Mouse (Mus musculus): ENCODE data around the gene Spats2. TPM values are rescaled to one million over a fixed set of nuclear protein-coding genes. Genes with fewer than 3 reads are reported as not detected.

The Spats2 gene
- polyA plus RNA-seq, 1 experiment from 2014 or later: 70.9 TPM

GRCm38 (mm10) chr15:99088292-99088691, 37.4 kb upstream of the Spats2 start:
- no peaks in the 10 kb centered on the region for H3K36me3 ChIP-seq
- peak overlapping the region; percentile 29; the same call in 1 of the 2 replicates for H3K9ac ChIP-seq
- under 1% methylated on average over 27 of the region's 27 CpGs for WGBS
- H3K27ac ChIP-seq: no peak overlapping the region
- peaks cover 84% of the 10 kb centered on the region for H3K27me3 ChIP-seq (replicated peaks)
- no peaks in the 10 kb centered on the region for H3K9me3 ChIP-seq
- peak; percentile 74; the same call in 1 of the 2 replicates for ATAC-seq (ENCODE audit: low FRiP score, low read depth)
- peak overlapping the region; percentile 51 for H3K4me2 ChIP-seq (replicated peaks)
- H3K4me3 ChIP-seq: peak overlapping the region; percentile 22; the same call in 1 of the 2 replicates
- H3K4me1 ChIP-seq: peaks cover 32% of the 10 kb centered on the region

GRCm38 (mm10) chr15:99089069-99089468, 36.6 kb upstream of the Spats2 start:
- ATAC-seq (ENCODE audit: low FRiP score, low read depth): no peak
- Histone ChIP-seq H3K36me3 (no peaks in the 10 kb centered on the region), H3K4me2 (replicated peaks) (peak overlapping the region; percentile 51), H3K27me3 (replicated peaks) (peaks cover 77% of the 10 kb centered on the region), H3K4me1 (peaks cover 39% of the 10 kb centered on the region), H3K9ac (0 out of 2 replicates have a peak overlapping the region, but pooled peaks have one; percentile 18), H3K27ac (no peak overlapping the region), H3K4me3 (no peak overlapping the region), H3K9me3 (no peaks in the 10 kb centered on the region)
- WGBS: 6% methylated on average over 14 of the region's 14 CpGs

- no peak for ATAC-seq (ENCODE audit: low FRiP score, low read depth)
- H3K4me1 ChIP-seq: peaks cover 71% of the 10 kb centered on the region
- WGBS: 16% methylated on average over 8 of the region's 8 CpGs
- H3K4me2 ChIP-seq (replicated peaks): peak within 1 kb of the TSS; percentile 69
- no peaks in the 10 kb centered on the region for H3K36me3 ChIP-seq
- H3K9me3 ChIP-seq: no peaks in the 10 kb centered on the region
- H3K27ac ChIP-seq: 0 out of 2 replicates have a peak within 1 kb of the TSS, but pooled peaks have one; percentile 21
- peaks cover 75% of the 10 kb centered on the region for H3K27me3 ChIP-seq (replicated peaks)
- H3K4me3 ChIP-seq: peak within 1 kb of the TSS; percentile 23
- H3K9ac ChIP-seq: peak within 1 kb of the TSS; percentile 41
Measured at GRCm38 (mm10) chr15:99092870-99093269, 32.8 kb upstream of the Spats2 start, which contains the start of gene Dnajc22. Gene Dnajc22, plus strand, starts transcription at chr15:99093170.

- Histone ChIP-seq H3K27me3 (replicated peaks) (peaks cover 76% of the 10 kb centered on the region), H3K4me3 (peak overlapping the region; percentile 23), H3K27ac (0 out of 2 replicates have a peak overlapping the region, but pooled peaks have one; percentile 21), H3K9ac (peak overlapping the region; percentile 41), H3K4me1 (peaks cover 71% of the 10 kb centered on the region), H3K4me2 (replicated peaks) (peak overlapping the region; percentile 69), H3K36me3 (no peaks in the 10 kb centered on the region), H3K9me3 (no peaks in the 10 kb centered on the region)
- WGBS: under 1% methylated on average over 56 of the region's 56 CpGs
- peak; percentile 45 for ATAC-seq (ENCODE audit: low FRiP score, low read depth)
Measured at GRCm38 (mm10) chr15:99093291-99094258, 32.1 kb upstream of the Spats2 start.

GRCm38 (mm10) chr15:99094631-99095270, 31.0 kb upstream of the Spats2 start:
- Histone ChIP-seq H3K27ac (no peak overlapping the region), H3K27me3 (replicated peaks) (peaks cover 76% of the 10 kb centered on the region), H3K36me3 (no peaks in the 10 kb centered on the region), H3K9me3 (no peaks in the 10 kb centered on the region), H3K9ac (no peak overlapping the region), H3K4me2 (replicated peaks) (peak overlapping the region; percentile 44), H3K4me3 (peak overlapping the region; percentile 17; the same call in 1 of the 2 replicates), H3K4me1 (peaks cover 65% of the 10 kb centered on the region)
- WGBS: 2% methylated on average over 27 of the region's 27 CpGs
- ATAC-seq (ENCODE audit: low FRiP score, low read depth): peak; percentile 67; the same call in 1 of the 2 replicates

- Histone ChIP-seq H3K4me2 (replicated peaks) (peak overlapping the region; percentile 44), H3K27me3 (replicated peaks) (peaks cover 71% of the 10 kb centered on the region), H3K4me1 (peaks cover 59% of the 10 kb centered on the region), H3K4me3 (no peak overlapping the region), H3K36me3 (no peaks in the 10 kb centered on the region), H3K27ac (no peak overlapping the region), H3K9ac (no peak overlapping the region), H3K9me3 (no peaks in the 10 kb centered on the region)
- no peak for ATAC-seq (ENCODE audit: low FRiP score, low read depth)
- 4% methylated on average over 6 of the region's 6 CpGs for WGBS
Measured at GRCm38 (mm10) chr15:99095356-99095755, 30.4 kb upstream of the Spats2 start.

- H3K36me3 ChIP-seq: no peaks in the 10 kb centered on the region
- H3K4me3 ChIP-seq: peak overlapping the region; percentile 37
- no peak for ATAC-seq (ENCODE audit: low FRiP score, low read depth)
- no peak overlapping the region for H3K27ac ChIP-seq
- peaks cover 65% of the 10 kb centered on the region for H3K27me3 ChIP-seq (replicated peaks)
- H3K9me3 ChIP-seq: no peaks in the 10 kb centered on the region
- H3K9ac ChIP-seq: peak overlapping the region; percentile 47
- H3K4me2 ChIP-seq (replicated peaks): peak overlapping the region; percentile 83
- WGBS: 1% methylated on average over 24 of the region's 24 CpGs
- H3K4me1 ChIP-seq: peaks cover 55% of the 10 kb centered on the region
Measured at GRCm38 (mm10) chr15:99096061-99096793, 29.5 kb upstream of the Spats2 start.

GRCm38 (mm10) chr15:99096831-99097500, 28.8 kb upstream of the Spats2 start:
- Histone ChIP-seq H3K9me3 (no peaks in the 10 kb centered on the region), H3K4me1 (peaks cover 55% of the 10 kb centered on the region), H3K27ac (no peak overlapping the region), H3K9ac (peak overlapping the region; percentile 47), H3K4me2 (replicated peaks) (peak overlapping the region; percentile 83), H3K4me3 (peak overlapping the region; percentile 37), H3K36me3 (no peaks in the 10 kb centered on the region), H3K27me3 (replicated peaks) (peaks cover 65% of the 10 kb centered on the region)
- no peak for ATAC-seq (ENCODE audit: low FRiP score, low read depth)
- WGBS: under 1% methylated on average over 58 of the region's 58 CpGs

GRCm38 (mm10) chr15:99097840-99098492, 27.8 kb upstream of the Spats2 start:
- Histone ChIP-seq H3K36me3 (no peaks in the 10 kb centered on the region), H3K27me3 (replicated peaks) (peaks cover 55% of the 10 kb centered on the region), H3K9me3 (no peaks in the 10 kb centered on the region), H3K4me1 (peaks cover 53% of the 10 kb centered on the region), H3K4me3 (peak overlapping the region; percentile 37), H3K27ac (no peak overlapping the region), H3K4me2 (replicated peaks) (peak overlapping the region; percentile 83), H3K9ac (peak overlapping the region; percentile 47; the same call in 1 of the 2 replicates)
- ATAC-seq (ENCODE audit: low FRiP score, low read depth): no peak
- 1% methylated on average over 39 of the region's 39 CpGs for WGBS

- H3K4me2 ChIP-seq (replicated peaks): peak overlapping the region; percentile 83
- ATAC-seq (ENCODE audit: low FRiP score, low read depth): no peak
- H3K27ac ChIP-seq: no peak overlapping the region
- peaks cover 53% of the 10 kb centered on the region for H3K27me3 ChIP-seq (replicated peaks)
- WGBS: 2% methylated on average over 9 of the region's 9 CpGs
- no peaks in the 10 kb centered on the region for H3K36me3 ChIP-seq
- no peaks in the 10 kb centered on the region for H3K9me3 ChIP-seq
- no peak overlapping the region for H3K9ac ChIP-seq
- peaks cover 47% of the 10 kb centered on the region for H3K4me1 ChIP-seq
- peak overlapping the region; percentile 37; the same call in 1 of the 2 replicates for H3K4me3 ChIP-seq
Measured at GRCm38 (mm10) chr15:99098493-99098861, 27.2 kb upstream of the Spats2 start.

GRCm38 (mm10) chr15:99099139-99099556, 26.6 kb upstream of the Spats2 start:
- no peak overlapping the region for H3K9ac ChIP-seq
- WGBS: under 1% methylated on average over 15 of the region's 15 CpGs
- H3K36me3 ChIP-seq: no peaks in the 10 kb centered on the region
- H3K4me2 ChIP-seq (replicated peaks): peak overlapping the region; percentile 83
- H3K9me3 ChIP-seq: no peaks in the 10 kb centered on the region
- H3K4me1 ChIP-seq: peaks cover 42% of the 10 kb centered on the region
- no peak overlapping the region for H3K27ac ChIP-seq
- no peak for ATAC-seq (ENCODE audit: low FRiP score, low read depth)
- peak overlapping the region; percentile 2; the same call in 1 of the 2 replicates for H3K4me3 ChIP-seq
- H3K27me3 ChIP-seq (replicated peaks): peaks cover 53% of the 10 kb centered on the region
